Mouse (Mus musculus) cerebellum, adult 2 months (tissue): ENCODE data around the gene Ginm1.

Experiments
- CTCF ChIP-seq: fragments of 200-500 bp; IDR thresholded peaks from 2 replicates; pipeline ENCODE4 v1.5.1; 2011; ENCODE audit warnings: low read depth, mild to moderate bottlenecking, control low read depth, low read length, moderate library complexity, borderline replicate concordance; ENCODE audit not compliant: insufficient read depth
- POLR2A ChIP-seq: fragments of 200-500 bp; IDR thresholded peaks from 2 replicates; pipeline ENCODE4 v1.6.1; 2011; ENCODE audit warnings: low read length, control low read depth, borderline replicate concordance; ENCODE audit not compliant: insufficient read depth

GRCm38 (mm10) chr10:7819603-7820002, 27.0 kb upstream of the Ginm1 start:
- TF ChIP-seq POLR2A (no peak), CTCF (no peak)
